Mouse (Mus musculus) kidney, adult 10 weeks (tissue): ENCODE measurements around the gene Mfap3l. TPM values are rescaled to one million over a fixed set of nuclear protein-coding genes. Genes with fewer than 3 reads are reported as not detected.

ENCODE experiments used
- polyA plus RNA-seq: library from polyadenylated mRNA; stranded (reverse); fragments of 350-450 nt; fragmentation: Illumina TruSeq; extraction: RNeasy Lipid Tissue Mini Kit (QIAGEN cat#74804); gene quantifications from one replicate; pipeline ENCODE4 v1.2.3, GENCODE M21; 2014; ENCODE audit warnings: low read depth, low replicate concordance

Gene Mfap3l
- polyA plus RNA-seq = 140 TPM

GRCm38 (mm10) chr8:60632250-60632932 is at the start of gene Mfap3l:
Gene Mfap3l, plus strand, starts transcription at chr8:60632827.

Other genes starting within 250 kb of the Mfap3l start
- 3.2 TPM for gene Gm10283, start 129.6 kb upstream of the Mfap3l start, polyA plus RNA-seq
- 7,580 TPM for gene Aadat, start 126.9 kb upstream of the Mfap3l start, polyA plus RNA-seq